Mouse (Mus musculus) heart, postnatal 25 days (tissue): ENCODE results near the gene Washc4. TPM values are rescaled to one million over a fixed set of nuclear protein-coding genes. Genes with fewer than 3 reads are reported as not detected.
A peak's percentile ranks its signal among the peaks of the same experiment; 100 is the strongest.
"Not testable (repeated sequence)": the region's sequence is repeated elsewhere in the genome, so short reads cannot be mapped to it uniquely, and the experiment has no call there.

Experiments
- DNase-seq: peaks from one replicate; pipeline ENCODE4 v3.0.0; 2022; ENCODE audit warnings: low spot score
- intact Hi-C: fragments of 180-260 bp; cut with DNase I; formaldehyde crosslinking; loops from one replicate; pipeline ENCODE4 v1.15.1; 2025
- total RNA-seq, 2 experiments: library from RNA; stranded (reverse); gene quantifications; 2 replicates each; pipeline ENCODE4 v1.2.3; 2021

The Washc4 gene
- total RNA-seq = 10 to 100 TPM; 12.5 to 14.7 TPM

DNA sequence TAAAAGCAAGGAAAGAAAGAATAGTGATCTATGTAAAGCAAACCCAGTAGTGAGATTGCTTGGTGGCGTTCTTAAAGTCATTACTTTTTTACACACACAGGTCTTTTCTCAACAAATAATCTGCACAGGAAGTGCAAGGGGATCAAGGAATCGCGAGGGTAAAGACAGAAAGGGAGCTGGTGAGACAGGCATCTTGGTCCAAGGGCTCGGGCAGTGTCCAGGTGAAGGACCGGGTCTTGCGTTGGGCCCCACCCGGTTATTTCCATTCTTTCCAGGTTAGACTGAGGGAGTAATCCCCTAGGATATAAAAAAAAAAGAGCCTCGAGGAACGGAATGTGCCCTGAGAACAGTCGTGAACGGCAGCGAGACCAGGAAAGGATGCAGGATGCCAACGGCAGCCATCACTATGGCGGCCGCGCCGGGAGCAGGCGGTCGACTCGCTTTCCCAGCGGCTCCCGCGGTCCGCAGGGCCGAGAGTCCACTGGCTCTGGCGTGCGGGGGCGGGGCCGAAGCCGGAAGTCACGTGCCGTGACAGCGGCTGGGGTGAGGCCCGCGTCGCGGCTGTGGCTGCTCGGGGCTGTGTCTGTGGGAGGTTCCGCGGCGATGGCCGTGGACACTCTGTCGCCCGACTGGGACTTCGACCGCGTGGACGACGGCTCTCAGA, at the start of gene Washc4:
Gene Washc4, plus strand, starts transcription at position 314 of the 664 bp plus-strand sequence.
- intact Hi-C loops = loop anchor here (5.0 to 10.0 kb wide), 3 partner anchors 104 to 919 kb away; partner anchors contain the start of genes 1190007I07Rik, Appl2, Nfyb and Tdg
- DNase-seq = peak; percentile 94

DNA sequence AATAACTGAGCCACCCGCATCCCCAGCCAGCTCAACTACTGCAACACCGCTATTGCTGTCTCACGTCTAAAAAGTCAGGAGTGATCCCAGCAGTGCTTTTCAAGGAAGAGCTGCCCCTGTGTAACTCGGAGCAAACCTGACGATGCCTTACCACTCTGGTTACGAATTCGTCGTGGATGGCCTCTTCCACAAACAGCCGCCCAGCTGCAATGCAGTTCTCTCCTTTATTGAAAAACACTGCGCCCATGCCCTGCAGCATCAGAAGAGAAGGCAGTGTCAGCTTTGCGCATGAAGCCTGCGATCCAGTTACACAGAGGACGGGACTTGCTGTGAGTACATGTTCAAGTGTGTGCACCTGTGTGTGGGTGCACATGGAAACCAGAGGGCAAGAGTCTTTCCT, 46.2 kb upstream of the Washc4 start:
- intact Hi-C loops = no loop called here
- no peak for DNase-seq

DNA sequence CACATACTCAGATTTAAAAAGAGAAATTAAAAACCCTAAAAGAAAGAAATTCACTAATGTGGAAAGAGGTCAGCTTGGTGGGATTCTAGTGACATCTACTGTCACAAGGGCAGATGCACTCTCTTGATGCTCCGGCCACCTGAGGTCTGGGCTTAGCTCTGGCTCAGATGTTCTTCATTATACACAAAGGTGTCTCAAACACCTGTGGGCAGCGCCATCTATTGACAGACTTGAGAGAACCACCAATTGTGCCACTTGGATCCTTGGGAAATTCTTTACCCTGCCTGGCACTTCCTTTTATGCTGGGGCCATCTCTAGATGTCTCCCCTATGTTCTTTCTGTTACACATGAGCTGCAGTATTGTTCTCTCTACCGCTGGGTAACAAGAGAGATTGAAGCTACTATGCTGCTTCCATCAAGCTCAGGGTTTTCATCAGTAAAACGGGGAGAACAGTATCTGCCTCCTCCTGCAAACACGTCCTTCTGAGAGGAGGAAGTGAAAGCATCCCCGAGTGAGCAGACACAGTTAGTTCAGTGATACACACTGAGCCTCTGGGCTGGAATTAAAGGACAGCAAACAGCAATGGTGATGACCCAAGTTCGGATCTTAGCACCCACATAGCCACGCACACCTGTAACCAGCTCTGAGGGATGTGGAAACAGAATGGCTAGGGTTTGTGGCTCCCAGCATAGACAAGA, 34.4 kb upstream of the Washc4 start:
- DNase-seq = no peak
- intact Hi-C loops = loop anchor here (5.0 to 10.0 kb wide), 2 partner anchors 144 to 602 kb away; partner anchors contain the start of gene D10Wsu102e

DNA sequence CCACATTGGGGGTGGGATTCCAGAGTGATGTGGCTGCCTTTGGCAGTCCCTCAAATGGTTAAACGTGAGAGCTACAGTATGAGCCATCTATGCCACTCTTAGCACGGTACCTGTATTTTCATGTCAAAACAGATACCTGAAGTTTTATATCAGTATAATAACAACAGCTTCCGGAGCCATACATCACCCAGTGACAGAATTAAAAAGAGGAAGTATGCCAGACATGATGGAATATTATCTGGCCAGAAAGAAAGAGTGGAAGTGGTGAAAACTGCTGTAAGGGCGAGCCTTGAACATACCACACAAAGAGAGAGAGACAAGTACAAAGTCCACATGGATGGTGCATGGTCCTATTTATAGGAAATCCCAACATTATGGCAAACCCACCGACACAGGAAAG, 32.2 kb upstream of the Washc4 start:
- intact Hi-C loops = no loop called here
- DNase-seq = no peak

DNA sequence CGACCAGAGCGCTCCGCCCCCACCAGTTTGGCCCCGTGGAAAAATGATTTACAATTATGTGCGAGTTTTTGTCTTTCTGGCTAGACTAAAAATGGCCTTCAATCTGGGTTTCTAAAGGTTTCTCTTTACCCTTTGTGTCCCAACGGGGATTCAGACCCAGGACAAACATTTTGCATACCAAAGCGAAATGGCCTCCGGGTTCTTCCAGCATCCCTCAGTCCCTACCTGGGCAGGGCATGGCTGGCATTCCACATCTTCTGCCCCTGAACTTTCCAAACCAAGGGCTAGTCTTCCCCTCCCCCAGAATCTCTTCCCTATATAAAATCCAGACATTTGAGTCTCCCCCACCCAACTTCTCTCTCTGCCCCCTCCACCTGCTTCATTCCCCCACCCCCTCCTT, 29.8 kb upstream of the Washc4 start:
- DNase-seq = no peak
- intact Hi-C loops = no loop called here

DNA sequence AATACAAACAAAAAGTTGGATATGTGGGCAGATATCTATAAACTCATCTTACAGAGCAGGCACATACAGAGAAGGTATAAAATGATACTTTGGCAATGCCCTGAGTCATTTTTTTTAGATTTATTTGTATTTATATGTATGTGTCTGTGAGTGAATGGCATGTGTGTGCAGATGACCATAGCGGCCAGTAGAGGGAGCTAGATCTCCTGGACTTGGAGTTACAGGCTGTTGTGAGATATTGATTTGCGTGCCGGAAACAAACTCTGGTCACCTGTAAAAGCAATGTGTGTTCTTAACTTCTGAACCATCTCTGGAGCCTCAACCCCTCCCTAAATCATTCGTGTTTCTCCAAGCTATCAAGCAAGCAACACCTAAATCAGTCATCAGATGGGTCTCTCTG, 22.6 kb upstream of the Washc4 start:
- intact Hi-C loops = no loop called here
- DNase-seq = no peak

DNA sequence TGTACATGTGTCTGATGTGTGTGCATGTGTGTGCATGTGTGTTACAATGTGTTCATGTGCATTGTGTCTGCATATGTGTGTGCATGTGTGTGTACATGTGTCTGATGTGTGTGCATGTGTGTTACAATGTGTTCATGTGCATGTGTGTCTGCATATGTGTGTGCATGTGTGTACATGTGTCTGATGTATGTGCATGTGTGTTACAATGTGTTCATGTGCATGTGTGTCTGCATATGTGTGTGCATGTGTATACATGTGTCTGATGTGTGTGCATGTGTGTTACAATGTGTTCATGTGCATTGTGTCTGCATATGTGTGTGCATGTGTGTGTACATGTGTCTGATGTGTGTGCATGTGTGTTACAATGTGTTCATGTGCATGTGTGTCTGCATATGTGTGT, 19.3 kb upstream of the Washc4 start:
- DNase-seq, intact Hi-C loops: not testable (repeated sequence)

DNA sequence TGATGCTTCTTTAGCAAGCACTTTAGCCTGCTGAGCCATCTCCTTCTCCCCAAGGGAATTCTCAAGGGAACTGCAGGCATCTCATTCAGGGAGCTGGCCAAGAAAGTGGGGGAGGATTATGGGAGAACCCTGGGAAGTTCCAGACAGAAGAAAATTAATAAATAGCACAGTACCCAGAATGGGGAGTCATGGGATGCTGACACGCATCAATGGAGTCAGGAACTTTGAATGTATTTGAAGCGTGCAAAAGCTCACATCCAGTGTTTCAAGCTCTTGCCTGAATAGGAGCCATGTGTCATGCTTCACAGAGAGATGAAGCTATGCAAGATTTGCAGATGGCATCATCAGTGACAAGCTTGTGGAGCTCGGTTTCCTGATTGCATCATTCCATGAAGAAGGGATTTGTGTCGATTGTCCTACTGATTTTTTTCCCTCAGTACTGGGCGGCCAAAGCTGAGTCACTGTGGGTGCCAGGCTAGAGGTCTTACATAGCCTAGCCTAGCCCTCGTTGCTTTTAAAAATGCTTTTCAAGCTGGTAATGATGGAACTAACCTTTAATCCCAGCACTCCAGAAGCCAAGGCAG, 13.1 kb upstream of the Washc4 start:
- intact Hi-C loops = no loop called here
- no peak for DNase-seq

DNA sequence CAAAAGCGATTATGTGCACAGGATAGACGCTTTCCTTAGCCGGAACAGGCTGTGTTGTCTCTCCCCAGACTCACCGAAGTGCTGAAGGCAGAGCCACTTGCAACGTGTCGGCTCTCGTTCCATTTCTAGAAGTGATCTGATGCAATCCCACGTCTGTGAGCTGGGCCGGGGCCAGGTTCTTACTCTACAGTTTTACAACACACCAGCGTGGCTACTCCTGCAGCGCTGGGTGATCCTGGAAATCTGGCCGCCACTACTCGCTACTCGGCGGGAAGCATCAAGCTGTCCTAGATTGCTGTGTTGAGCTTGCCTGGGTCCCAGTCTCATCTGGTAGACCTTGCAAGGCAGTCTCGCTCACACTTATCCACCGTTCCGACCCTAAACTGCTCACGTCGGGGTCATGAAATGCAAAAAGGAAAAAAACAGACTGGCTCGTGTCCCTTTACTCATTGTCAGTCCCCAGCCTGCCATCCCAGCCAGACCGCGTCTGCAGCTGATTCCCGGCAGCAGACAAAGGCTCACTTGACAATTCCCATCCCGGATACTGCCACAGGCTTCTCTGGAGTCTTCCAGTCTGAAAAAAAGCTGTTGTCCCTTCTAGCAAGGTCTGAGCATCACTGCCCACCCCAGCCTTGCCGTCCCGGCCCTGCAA, 10.2 kb upstream of the Washc4 start:
- intact Hi-C loops = no loop called here

DNA sequence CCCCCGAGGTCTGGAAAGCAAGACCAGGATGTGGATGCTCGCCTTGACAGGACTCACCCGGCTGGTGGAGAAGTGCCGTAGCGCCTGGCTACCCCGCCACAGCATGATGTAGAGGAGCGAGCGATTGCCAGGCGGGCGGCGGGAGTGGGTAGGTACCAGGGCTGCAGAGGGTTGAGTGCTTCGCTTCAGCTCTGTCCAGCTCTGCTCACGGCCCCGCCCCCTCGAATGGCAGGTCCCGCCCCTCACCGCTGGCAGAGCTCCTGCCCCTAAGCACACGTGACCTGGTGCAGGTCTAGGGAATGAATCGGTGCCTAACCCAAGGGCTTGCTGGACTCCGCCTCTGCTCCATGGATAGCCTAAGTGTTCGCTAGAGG, 9.7 kb upstream of the Washc4 start, which contains the start of gene Aldh1l2:
Gene Aldh1l2, minus strand, starts transcription at position 231 of the 374 bp plus-strand sequence.
- intact Hi-C loops = no loop called here
- DNase-seq = peak; percentile 49

More for the DNA sequence above, 10.2 kb upstream of the Washc4 start:
- DNase-seq = peak; percentile 27

DNA sequence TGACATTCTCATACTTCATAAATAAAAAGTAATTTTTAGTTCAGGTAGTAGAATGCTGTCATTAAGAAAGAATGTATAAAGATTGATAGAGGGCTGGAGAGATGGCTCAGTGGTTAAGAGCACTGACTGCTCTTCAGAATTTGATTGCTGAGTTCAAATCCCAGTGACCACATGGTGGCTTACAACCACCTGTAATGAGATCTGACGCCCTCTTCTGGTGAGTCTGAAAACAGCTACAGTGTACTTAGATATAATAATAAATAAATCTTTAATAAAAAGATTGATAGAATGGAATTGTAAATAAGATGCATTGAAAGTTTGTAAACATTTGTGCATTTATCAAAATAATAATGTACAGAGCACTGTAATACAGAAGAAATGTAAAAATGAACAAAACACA, 7.1 kb upstream of the Washc4 start:
- DNase-seq = no peak
- intact Hi-C loops = no loop called here

DNA sequence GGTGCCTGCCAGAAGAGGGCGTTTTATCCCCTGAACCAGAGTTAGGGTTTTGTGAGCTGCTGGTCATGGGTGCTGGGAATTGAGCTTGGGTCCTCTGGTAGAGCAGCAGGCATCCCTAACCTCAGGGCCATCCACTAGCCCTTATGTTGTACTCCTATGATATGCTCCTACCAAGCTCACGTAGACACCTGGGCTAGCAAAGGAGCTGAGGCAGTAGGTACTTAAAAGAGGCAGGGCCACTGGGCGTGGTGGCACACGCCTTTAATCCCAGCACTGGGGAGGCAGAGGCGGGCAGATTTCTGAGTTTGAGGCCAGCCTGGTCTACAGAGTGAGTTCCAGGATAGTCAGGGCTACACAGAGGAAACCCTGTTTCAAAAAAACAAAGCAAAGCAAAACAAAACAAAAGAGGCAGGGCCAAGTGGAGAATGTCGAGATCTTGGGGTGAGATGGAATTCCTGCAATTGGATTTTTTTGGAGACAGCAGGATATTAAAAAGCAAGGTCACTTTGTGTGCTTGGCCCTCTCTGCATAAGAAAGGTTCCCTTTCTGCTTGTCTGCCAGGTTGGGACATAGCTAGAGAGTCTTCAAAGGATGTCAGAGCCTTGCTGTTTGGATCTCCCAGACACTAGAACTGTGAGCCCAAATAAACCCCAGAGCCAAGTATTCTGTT, 4.1 kb upstream of the Washc4 start:
- intact Hi-C loops = no loop called here
- DNase-seq = no peak

DNA sequence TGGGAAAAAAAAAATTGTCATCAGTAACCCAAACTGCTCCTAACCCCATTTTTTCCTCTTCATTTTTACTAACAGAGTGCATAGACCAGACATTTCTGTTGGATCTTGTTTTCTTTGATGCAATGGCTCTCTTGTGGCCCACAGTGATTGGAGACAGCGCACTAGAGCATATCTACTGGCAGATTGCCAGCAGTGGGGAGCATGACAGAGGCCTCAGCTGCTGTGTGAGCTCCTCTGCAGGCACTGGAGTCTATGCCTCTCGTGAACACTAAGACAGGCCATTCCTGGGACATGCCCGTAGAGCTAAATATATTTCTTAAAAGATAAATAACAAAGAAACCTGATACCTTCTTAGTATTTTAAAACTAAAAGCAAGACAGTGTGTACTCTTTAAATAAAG, 3.5 kb upstream of the Washc4 start:
- intact Hi-C loops = loop anchor here (5.0 to 10.0 kb wide), 3 partner anchors 107 to 915 kb away; partner anchors contain the start of genes 1190007I07Rik, Appl2, Nfyb and Tdg
- no peak for DNase-seq

DNA sequence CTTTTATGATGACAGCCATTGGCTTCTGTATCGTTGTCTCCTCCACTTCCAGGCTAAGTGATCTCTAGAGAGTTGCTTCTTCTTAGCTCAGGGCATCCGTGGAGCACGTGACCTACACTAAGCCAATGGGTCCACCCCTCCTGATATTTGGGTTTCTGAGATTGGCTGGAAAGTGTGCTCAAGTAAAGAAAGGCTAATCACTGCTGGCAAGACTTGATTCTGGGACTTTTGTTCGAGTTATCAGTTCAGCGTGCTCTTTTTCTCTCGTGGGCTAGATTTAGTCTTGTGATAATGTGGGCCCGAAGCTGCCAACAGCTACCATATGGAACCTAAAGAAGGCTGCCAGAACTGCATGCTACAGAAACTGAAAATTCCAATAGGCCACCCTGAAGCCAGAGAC, 1.3 kb upstream of the Washc4 start:
- intact Hi-C loops = loop anchor here (5.0 to 10.0 kb wide), 3 partner anchors 105 to 917 kb away; partner anchors contain the start of genes 1190007I07Rik, Appl2, Nfyb and Tdg
- DNase-seq = no peak

DNA sequence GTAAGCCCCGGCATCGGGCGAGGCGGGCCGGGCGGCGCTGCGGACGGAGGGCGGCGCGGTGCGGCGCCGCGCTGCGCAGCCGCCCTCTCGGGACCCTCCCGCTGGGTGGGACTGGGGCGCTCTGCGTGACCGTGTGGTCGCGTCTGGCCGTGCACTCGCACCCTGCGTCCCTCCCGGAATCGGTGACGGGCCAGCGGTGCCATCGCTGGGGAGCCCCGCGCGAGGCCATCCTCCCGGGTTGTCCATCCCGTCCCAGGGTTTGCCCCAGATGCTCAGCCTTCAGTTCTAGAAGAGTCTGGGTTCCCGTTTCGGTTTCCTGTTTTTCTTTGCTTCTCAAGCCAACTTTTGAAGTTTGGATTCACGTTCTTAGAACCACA, 539 bp downstream of the Washc4 start:
- intact Hi-C loops = loop anchor here (5.0 to 10.0 kb wide), 3 partner anchors 103 to 919 kb away; partner anchors contain the start of genes 1190007I07Rik, Appl2, Nfyb and Tdg
- no peak for DNase-seq

DNA sequence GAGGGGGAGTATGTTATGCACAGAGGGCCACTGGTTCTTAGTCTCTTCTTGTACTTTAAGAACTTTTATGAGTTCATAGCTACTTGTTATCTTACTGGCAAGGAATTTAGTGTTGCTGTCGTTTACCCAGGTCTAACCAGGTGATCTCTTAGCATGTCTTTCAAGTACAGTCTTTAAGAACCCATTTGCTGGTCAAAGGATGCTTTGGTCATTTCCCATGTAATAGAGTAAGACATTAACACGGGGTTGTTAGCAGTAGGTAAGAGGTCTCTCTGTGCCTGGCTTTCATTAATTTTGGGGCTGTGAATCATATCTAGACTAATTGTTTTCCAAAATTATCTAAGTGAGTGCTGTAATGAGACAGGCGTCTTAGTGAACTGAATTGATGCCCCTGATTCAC, 1.8 kb downstream of the Washc4 start:
- intact Hi-C loops = loop anchor here (5.0 to 10.0 kb wide), 3 partner anchors 183 to 921 kb away; partner anchors contain the start of genes 1190007I07Rik, D10Wsu102e, Nfyb and Tdg

DNA sequence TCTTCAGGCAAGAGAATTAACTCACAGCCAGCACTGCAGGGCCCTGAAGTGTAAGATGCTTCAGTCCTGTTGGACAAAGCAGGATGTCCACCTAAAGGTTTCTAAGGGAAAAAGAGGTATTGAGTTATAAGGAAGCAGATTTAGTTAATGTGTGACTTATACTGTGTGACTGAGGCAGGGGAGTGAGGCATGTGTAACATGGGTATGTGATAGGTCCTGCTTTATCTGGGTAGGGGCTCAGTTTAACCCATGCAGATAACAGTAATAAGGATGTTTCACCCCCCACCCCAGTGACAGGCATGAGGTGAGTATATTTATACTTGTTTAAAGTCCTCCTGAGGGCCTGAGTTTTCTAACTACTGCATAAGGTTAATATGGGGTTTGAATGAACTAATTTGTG, 19.5 kb downstream of the Washc4 start:
- intact Hi-C loops = no loop called here
- DNase-seq = no peak

More for the DNA sequence above, 1.8 kb downstream of the Washc4 start:
- no peak for DNase-seq

DNA sequence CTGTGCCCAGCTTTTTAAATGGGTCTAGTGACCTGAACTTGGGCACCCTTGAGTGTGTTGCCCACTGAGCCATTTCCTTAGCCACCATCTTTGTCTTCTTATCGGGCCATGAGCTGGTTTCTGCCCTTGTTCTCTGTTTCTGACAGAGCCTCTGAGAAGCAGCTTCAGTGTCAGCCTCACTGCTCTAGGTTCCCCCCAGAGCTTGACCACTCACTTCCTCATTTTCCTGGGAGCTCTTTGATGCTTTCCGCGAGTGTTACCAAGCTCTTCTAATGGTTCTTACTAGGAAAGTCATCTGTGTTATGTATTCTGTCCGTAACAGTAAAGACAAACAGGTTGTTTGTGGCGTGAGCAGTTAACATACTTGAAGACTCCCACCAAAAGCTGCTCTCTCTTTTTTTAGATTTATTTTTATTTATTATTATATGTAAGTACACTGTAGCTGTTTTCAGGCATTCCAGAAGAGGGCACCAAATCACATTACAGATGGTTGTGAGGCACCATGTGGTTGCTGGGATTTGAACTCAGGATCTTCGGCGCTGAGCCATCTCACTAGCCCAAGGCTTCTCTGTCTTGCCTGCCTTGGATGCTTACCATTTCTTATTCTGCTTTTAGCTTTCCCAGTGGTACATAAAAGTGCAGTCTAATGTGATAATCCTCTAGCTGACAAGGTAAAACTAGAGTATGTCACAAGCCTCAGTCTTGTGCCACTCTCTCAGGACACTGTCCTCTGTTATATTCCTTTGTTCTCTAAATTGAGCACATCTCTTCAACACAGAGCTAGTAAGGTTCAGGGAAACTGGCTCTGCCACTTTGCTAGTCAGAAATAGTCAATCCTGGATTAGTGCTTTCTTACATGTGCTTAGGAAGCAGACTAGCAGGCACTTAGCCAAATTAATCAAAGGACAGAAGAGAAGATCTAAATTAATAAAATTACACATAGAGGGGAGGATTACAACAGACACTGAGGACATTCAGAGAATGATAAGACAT, 22.2 kb downstream of the Washc4 start:
- intact Hi-C loops = no loop called here
- no peak for DNase-seq
